Mouse (Mus musculus) mouse embryonic stem cell (cell line): ENCODE measurements around the gene AU022751.
"Not testable (repeated sequence)": the region's sequence is repeated elsewhere in the genome, so short reads cannot be mapped to it uniquely, and the experiment has no call there.

Source experiments
- in situ Hi-C, 2 experiments: fragments of 300-500 bp; cut with MboI; formaldehyde crosslinking; loops; 1 replicate in 1 of 2; 3 replicates in 1 of 2; pipeline ENCODE4 v1.14.3; 2019 to 2020; ENCODE audit warnings: low sequenced_read_pairs in 2 of 2, low pct_unique_long_range_greater_than_20kb in 1 of 2, mixed read lengths in 1 of 2; ENCODE audit not compliant: unreplicated experiment in 1 of 2

AU022751 gene

DNA sequence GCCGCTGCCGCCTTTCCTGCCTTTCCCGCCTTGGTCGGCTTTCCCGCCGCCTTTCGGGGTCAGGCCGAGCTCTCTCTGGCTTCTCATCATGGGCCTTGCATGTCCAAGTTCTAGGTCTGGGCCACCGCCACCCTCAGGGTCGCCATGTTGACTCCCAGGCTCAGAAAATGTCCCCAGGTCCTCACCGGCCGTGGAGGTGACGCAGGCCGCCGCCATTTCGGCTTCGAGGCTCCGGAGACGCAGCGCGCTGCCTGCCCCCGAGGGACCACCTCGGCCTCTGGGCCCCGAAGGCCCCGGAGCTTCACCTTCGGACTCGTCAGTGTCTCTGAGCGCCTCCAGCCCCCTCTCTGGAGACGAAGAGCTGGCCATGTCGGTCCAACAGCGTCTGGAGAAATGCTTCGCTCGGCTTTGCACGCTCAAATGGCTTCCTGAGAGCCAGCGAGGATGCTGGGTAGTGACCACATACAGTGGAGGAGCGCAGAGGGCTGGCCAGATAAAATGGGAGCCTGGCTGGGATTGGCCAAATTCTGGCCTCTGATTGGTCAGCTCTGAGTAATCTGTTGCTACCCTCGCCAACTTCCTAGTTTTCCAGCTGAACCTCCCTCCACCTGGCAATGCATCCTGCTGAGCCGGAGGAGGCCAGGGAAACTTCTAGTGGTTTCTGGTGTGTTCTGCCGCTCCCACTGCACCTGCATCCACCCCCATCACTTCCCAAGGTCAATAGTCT is at the start of gene AU022751:
Gene AU022751 (minus strand): TSS at position 466 of the 727 bp plus-strand sequence.
- in situ Hi-C loops = no loop called here

DNA sequence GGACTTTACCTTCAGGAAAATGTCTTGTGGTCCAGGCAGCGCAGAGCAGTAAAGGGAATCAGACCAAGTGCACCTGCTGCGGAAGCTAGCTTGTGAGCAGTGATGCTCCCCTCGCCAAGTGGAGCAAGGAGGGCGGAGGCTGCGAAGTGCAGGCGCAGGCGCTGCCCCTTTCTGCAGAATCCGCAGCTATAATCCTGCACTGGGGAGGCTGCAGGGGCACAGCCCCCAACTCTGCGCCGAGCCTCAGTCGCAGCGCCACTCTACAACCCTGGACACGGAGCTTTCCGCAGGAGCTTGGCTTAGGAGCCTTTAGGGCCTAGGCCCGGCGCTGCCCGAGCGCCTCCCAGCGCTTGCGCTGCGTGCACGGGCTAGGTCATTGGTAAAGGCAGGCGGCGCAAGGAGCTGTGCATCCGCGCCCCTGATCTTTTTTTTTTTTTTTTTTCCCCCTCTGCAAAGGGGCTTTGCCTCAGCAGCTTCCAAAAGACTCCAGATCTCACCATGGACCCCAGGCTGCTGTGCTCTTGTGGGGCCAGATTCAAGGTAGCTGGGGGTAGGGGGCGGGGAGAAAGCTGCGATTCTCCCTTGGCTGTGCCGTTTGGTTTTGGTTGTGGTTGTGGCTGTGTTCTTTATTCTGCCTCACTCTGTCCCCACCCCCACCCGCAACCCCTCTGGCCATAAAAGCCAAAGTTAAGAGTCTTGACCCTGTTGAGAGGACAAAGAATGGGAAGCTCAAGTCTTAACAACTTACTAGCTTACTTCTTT is 9.0 kb upstream of the AU022751 start:
- in situ Hi-C loops = no loop called here

DNA sequence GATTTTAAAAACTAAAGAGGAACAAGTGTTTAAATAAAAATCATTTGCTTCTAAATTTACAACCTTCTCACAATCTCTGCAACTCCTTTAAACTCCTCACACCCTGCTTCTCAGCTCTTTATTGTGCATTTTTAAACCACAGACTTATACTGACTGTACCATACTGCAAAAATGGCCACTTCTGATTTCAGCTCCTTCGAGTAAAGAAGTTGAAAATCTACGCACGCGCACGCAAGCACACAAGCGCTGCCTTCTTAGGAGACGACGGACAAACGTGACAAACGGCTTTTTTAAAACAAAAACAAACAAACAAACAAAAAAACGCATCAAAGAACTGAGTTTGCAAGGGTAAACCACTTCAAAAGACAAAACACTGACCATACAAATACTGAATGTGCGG is 8.3 kb upstream of the AU022751 start:
- in situ Hi-C loops = no loop called here

DNA sequence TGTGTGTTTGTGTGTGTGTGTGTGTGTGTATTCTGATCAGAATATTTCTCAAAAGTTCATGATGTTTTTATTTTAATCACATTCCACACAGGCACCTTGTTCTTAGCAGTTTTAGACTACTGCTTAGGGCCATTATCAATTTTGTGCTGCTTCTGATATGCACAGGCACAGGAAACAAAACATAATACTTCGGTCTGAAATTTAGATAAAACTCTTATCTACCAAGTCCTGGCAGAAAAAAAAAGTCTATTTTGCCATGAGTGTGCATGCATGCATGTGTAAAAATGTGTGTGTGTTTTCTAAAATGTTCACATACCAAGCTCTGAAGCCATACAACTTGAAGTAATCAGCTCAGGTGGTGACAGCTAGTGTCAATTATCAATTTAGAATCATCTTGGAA is 21.7 kb downstream of the AU022751 start:
- in situ Hi-C loops = no loop called here

DNA sequence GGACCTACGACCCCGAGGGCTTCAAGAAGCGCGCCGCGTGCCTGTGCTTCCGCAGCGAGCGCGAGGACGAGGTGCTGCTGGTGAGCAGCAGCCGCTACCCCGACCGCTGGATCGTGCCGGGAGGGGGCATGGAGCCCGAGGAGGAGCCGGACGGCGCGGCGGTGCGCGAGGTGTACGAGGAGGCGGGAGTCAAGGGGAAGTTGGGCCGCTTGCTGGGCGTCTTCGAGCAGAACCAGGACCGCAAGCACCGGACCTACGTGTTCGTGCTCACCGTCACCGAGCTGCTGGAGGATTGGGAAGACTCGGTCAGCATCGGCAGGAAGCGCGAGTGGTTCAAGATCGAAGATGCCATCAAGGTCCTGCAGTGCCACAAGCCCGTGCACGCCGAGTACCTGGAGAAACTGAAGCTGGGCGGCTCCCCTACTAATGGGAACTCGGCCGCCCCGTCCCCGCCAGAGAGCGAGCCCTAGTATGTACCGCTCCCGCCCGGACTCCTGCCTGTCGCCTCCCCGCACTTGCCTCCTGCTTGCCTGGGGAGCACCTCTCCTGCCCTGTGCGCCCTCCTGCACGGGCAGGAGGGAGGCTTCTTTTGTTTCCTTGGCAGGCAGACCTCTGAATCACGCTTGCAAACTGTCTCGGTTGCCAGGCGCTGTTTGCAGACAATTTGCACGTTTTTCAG is 35.1 kb downstream of the AU022751 start:
- in situ Hi-C loops = not testable (repeated sequence)

DNA sequence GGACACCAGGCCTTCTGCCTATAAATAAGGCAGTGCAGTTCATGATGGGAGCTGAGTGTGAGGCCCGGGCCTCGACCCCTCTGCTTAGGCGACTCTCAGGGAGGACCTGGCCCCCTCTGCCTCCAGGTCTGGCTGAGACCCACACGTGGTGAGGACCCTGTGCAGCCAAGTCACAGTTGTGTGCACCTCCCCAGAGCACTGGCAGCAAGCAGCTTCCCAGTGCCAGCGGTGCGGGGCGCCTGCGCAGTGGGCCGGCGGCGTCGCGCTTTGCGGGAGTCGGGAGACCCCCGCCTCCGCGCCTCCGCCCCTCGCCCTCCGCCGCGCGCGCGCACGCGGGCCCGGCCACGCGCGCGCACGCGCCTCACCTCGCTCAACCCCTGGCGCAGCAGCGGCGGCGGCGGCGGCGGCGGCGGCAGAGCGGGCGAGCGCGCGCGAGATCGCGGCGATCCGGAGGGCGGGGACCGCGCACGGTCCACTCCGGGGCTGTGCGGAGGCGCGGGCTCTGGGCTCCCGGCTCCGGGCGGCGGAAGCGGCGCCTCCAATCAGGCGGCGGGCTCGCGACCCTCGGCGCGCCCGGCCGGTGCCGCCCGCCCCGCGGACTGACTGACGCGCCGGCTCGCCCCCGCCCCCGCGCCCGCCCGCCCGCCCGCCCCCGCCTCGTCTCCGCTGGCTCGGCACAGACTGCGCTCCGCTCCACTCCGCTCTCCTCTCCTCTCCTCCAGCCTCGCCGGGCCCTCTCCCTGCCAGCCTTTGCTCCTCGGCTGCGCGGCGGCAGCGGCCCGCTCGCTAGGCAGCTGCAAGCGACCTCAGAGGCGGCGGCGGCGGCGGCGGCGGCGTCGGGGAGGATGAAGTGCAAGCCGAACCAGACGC is 35.9 kb downstream of the AU022751 start, which contains the start of gene Nudt11:
Gene Nudt11 (plus strand): TSS at position 388 of the 870 bp plus-strand sequence.
- in situ Hi-C loops = not testable (repeated sequence)
